Mouse (Mus musculus) kidney, adult 8-10 months (tissue): ENCODE measurements around the gene Leap2.
A peak's percentile ranks its signal among the peaks of the same experiment; 100 is the strongest.
"Not testable (repeated sequence)": the region's sequence is repeated elsewhere in the genome, so short reads cannot be mapped to it uniquely, and the experiment has no call there.

ENCODE experiments used
- DNase-seq, 2 experiments: peaks; one replicate each; pipeline ENCODE4 v3.0.0; 2022

Gene Leap2

GRCm38 (mm10) chr11:53441921-53442320, 19.0 kb upstream of the Leap2 start:
- DNase-seq, result no peak

DNA sequence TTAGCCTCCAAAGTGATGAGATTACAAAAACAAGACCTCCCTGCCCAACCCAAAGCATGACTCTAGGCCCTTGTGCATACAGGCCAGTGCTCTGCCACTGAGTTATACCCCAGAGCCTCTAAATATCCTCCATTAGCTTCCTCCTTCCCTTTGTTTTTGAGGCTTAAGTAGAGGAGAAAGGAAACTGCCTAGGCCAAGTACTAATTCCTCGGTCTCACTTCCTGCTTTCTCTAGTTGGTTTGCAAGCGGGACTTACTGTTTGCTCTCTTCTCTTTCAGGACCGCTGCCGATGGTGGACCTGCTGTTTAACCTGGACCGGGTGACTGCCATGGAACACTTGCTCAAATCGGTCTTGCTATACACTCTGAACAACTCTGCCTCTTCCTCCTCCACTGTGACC, 13.4 kb upstream of the Leap2 start:
- no peak for DNase-seq

DNA sequence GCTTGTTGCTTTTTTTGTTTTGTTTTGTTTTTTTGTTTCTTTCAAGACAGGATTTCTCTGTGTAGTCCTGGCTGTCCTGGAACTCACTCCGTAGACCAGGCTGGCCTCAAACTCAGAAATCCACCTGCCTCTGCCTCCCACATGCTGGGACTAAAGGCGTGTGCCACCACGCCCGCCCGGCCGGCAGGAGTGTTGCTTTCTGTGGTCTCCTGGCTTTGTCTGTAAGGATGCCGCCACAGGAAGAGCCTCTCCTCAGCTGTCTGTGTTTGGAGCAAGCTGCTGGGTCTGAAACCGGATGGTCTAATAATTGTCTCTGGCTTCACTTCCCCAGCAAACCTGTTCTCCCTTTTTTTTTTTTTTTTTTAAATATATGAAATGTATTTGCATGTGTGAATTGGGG, 12.5 kb upstream of the Leap2 start:
- DNase-seq, result no peak

- no peak for DNase-seq
These were observed 10.1 kb upstream of the Leap2 start for GRCm38 (mm10) chr11:53433057-53433456.

- no peak for DNase-seq
These were observed 8.5 kb upstream of the Leap2 start for GRCm38 (mm10) chr11:53431347-53432056.

DNA sequence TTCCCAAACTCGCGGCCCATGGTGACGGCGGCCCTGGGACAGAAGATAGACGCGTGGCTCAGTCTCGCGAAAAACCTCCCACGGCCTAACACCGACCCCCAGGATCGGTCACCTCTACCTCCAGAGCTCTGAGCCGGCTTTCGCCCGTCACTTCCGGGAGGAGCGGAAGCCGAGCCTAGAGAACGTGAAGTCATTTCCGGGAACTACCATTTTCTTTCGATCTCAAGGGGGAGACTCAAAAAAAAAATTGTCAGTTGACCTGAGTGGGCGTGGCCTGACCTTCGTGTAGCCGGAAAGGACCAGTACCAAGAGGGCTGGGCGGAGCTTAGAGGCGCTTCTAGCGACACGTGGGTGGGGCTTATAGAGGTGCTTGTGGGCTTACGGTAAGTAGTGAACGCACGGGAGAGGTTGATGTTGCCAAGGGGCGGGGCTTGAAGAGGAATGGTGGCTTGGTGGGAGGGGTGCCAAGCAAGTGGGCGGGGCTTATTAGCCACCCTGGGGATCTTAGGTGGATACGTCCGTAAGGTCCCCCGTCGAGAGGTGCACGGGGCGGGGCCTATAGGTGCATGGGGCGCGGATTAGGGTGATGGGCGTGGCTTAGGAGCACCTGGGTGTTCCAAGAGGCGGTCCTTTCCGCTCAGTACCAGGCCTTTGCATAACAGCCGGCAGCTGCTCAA, 7.8 kb upstream of the Leap2 start, which contains the start of the genes Uqcrq and Gdf9:
Gene Uqcrq (minus strand): TSS at position 162 of the 677 bp plus-strand sequence.
Gene Gdf9 (plus strand): TSS at position 354 of the 677 bp plus-strand sequence.
- DNase-seq, result peak; percentile 100

GRCm38 (mm10) chr11:53430300-53430669, 7.3 kb upstream of the Leap2 start:
- DNase-seq, result no peak

GRCm38 (mm10) chr11:53429182-53429581, 6.2 kb upstream of the Leap2 start:
- no peak for DNase-seq

DNA sequence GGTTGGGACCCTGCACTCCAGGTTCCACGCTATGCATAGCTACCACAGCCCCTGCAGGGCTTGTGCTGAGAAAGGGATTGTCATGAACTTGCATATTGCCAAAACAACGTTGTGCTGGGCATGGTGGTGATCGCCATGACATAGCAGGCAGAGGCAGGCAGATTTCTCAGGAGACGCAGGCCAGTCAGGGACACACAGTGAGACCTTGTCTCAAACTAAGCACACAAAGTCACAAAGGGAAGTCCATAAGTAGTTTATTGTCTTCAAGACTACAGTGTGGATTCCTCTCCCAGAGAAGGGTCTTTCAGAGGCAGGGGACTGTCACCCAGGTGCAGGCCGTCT, 5.7 kb upstream of the Leap2 start:
- DNase-seq, result no peak

- DNase-seq, result peak in 1 of 2 experiments; percentile 31
These were observed 5.2 kb upstream of the Leap2 start for GRCm38 (mm10) chr11:53427993-53428715.

DNA sequence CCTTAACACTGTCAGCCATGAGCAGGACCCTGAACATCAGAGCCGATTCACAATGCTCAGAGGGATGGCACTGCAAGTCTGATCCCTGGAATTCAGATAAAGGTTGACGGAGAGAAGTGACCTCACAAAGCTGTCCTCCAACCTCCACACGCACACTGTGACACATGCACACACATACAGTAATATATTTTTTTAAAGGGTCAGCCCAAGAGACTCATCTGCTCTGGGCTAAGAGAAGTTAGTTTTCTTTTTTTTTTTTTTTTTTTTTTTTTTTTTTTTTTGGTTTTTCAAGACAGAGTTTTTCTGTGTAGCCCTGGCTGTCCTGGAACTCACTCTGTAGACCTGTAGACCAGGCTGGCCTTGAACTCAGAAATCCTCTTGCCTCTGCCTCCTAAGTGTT, 3.9 kb upstream of the Leap2 start:
- DNase-seq, result not testable (repeated sequence)

- no peak for DNase-seq
These were observed 2.8 kb upstream of the Leap2 start for GRCm38 (mm10) chr11:53425711-53426255.

DNA sequence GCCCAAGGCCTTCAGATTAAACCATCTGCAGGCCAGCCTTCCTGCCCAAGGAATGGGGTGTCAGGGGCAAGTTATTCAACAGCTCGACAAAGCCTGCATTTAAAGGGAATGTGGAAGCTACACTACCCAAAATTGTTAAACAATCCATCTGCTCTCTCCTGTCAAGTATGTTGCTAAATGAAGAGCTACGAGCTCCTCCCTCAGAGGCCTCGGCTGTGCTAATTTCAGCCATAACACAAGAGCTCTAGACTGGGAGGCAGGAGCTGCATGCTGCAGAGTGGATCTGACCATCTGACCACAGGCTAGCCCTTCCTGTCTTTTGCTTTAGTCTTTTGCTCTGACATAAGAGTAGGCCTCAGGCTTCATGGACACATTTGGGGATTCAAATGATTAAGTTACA, 2.3 kb upstream of the Leap2 start:
- DNase-seq, result no peak

- no peak for DNase-seq
These were observed 1.9 kb upstream of the Leap2 start for GRCm38 (mm10) chr11:53424826-53425225.

DNA sequence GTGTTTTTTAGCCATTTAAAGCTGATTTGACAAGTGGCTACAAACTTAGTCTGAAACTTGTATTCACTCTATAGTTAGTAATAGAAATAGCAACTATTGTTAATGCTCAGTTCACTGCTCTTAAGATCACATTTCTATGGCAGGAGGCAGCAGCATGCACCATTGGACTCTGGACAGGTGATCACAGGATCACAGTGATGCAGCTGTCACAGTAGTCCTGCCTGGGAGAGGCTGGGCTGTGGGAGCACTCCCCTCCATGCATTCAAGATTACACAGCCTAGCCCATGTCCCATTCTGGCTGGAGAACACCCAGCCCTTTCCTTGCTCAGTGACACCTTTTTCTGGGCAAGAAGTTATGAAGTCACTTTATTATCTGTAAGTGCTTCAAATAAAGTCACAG, 4.9 kb downstream of the Leap2 start:
- no peak for DNase-seq

DNA sequence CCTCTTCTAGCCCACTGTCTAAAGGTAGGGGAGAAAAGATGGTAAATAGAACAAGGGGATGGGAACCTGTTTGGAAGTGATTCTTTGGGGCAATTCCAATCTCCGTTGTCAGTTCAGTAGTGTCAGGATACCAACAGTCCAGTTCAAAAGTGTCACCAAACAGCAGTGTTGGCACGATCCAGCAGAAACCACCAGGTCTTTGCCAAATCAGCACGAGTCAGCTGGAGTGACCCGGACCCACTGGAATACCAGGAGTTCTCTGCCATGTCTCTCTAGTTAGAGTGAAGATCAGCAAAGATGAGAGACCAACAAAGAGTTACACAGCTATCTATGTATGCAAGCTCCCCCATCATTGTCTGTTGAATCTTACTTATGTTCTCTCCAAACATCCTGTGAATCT, 9.1 kb downstream of the Leap2 start:
- DNase-seq, result no peak

- DNase-seq, result no peak
These were observed 11.2 kb downstream of the Leap2 start for GRCm38 (mm10) chr11:53411738-53412137.

DNA sequence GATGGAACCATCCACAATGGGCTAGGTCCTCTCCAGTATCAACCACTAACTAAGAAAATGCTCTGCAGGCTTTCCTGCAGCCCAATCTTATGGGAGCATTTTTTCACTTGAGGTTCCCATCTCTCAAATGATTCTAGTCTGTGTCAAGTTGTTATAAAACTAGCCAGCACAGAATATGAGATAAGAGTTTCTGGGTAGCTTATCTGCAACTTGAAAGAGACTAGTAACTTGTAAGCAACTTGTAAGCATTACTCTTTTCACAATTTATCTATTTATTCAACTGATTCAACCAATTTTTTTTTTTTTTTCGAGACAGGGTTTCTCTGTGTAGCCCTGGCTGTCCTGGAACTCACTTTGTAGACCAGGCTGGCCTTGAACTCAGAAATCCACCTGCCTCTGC, 19.3 kb downstream of the Leap2 start:
- DNase-seq, result no peak

DNA sequence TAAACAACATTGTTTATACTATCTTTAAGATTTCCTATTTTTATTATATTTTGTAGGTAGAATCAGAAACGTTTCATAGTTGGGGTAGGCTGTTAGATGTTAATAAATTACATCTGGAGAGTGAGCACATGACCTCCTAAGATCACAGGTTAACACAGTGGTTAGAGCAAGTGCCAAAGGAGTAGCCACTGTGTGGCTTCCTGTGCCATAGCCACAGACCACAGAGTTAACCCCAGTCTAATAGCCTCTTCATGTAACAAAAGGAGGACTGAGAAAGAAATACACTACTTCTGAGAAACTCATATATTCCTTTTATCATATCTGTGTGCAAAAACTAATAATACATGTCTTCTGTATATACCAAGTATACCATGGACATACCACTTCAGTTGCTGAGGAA, 29.1 kb downstream of the Leap2 start:
- DNase-seq, result no peak

- no peak for DNase-seq
These were observed 39.1 kb downstream of the Leap2 start for GRCm38 (mm10) chr11:53383758-53384428.

DNA sequence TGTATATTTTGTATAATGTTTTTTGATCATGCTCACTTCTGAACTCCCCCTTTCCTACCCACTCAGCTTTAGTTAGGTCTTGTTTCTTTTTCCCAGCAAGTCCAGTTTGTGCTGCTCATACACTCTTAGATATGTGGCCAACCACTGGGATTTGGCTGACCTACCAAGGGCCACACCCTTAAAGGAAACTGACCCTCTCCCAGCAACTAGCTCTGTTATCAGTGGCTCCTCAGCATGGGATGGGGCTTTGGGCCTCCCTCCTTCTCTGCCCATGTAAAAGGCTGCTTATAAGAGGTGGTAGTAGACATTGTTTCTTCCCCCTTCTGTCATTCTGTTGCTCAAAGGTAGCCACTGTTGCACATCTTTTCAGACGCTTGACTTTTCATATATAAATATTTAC, 44.1 kb downstream of the Leap2 start:
- no peak for DNase-seq
